Mouse (Mus musculus) liver, adult 2 months (tissue): ENCODE measurements around the gene Rlf. TPM values are rescaled to one million over a fixed set of nuclear protein-coding genes. Genes with fewer than 3 reads are reported as not detected.

ENCODE experiments used
- DNase-seq: peaks from one replicate; pipeline ENCODE4 v3.0.0-alpha.2; 2011; ENCODE audit warnings: low read depth, low spot score; ENCODE audit errors: extremely low read depth
- H3K27ac ChIP-seq: fragments of 200-500 bp; replicated peaks from 2 replicates; pipeline ENCODE4 v1.5.1; 2012; ENCODE audit warnings: low read depth, mild to moderate bottlenecking, control low read depth, inconsistent platforms, low read length; ENCODE audit not compliant: insufficient read depth
- H3K27me3 ChIP-seq: fragments of 200-500 bp; 2 replicates; pipeline ENCODE4 v1.6.1; 2012; ENCODE audit warnings: mild to moderate bottlenecking, moderate library complexity, low read length, inconsistent platforms; ENCODE audit not compliant: control insufficient read depth, insufficient read depth
- H3K36me3 ChIP-seq: fragments of 200-500 bp; 2 replicates; pipeline ENCODE4 v1.6.1; 2012; ENCODE audit warnings: low read length, inconsistent platforms; ENCODE audit not compliant: control insufficient read depth, insufficient read depth
- H3K4me1 ChIP-seq: fragments of 200-500 bp; 2 replicates; pipeline ENCODE4 v1.6.1; 2011; ENCODE audit warnings: low read length; ENCODE audit not compliant: control insufficient read depth, insufficient read depth
- H3K4me3 ChIP-seq: fragments of 200-500 bp; 2 replicates; pipeline ENCODE4 v1.5.1; 2011; ENCODE audit warnings: low read depth, mild to moderate bottlenecking, control low read depth, low read length, moderate library complexity; ENCODE audit not compliant: insufficient read depth
- H3K79me2 ChIP-seq: fragments of 200-500 bp; 2 replicates; pipeline ENCODE4 v1.6.1; 2012; ENCODE audit warnings: inconsistent platforms, mild to moderate bottlenecking, low read length, moderate library complexity; ENCODE audit not compliant: control insufficient read depth, insufficient read depth
- H3K9ac ChIP-seq: fragments of 200-500 bp; 2 replicates; pipeline ENCODE4 v1.6.1; 2012; ENCODE audit warnings: low read depth, mild to moderate bottlenecking, control low read depth, inconsistent platforms, low read length
- CTCF ChIP-seq: fragments of 200-500 bp; IDR thresholded peaks from 2 replicates; pipeline ENCODE4 v1.5.1; 2011; ENCODE audit warnings: low read depth, low read length, control low read depth
- POLR2A ChIP-seq: fragments of 200-500 bp; IDR thresholded peaks from 2 replicates; pipeline ENCODE4 v1.6.1; 2011; ENCODE audit warnings: low read length, control low read depth; ENCODE audit not compliant: insufficient read depth; ENCODE audit errors: extremely low read depth
- WGBS: fragments of 180-500 bp; shearing (Covaris S2); methylation state at CpG from one replicate; pipeline ENCODE4 v1.1.7; 2018; 5-methylcytosine and 5-hydroxymethylcytosine counted together
- polyA plus RNA-seq: library from polyadenylated mRNA; depleted of rRNA; stranded (reverse); fragments of >200 nt; gene quantifications from 2 replicates; pipeline ENCODE4 v1.2.3, GENCODE M21; 2012; rRNA removed
- total RNA-seq: library from RNA; depleted of rRNA; stranded (reverse); fragments of >200 nt; gene quantifications from 2 replicates; pipeline ENCODE4 v1.2.3, GENCODE M21; 2014; rRNA removed

Gene Rlf
- total RNA-seq: 9.5 and 10.5 TPM in 2 replicates
- polyA plus RNA-seq: 1.3 and 1.5 TPM in 2 replicates

DNA sequence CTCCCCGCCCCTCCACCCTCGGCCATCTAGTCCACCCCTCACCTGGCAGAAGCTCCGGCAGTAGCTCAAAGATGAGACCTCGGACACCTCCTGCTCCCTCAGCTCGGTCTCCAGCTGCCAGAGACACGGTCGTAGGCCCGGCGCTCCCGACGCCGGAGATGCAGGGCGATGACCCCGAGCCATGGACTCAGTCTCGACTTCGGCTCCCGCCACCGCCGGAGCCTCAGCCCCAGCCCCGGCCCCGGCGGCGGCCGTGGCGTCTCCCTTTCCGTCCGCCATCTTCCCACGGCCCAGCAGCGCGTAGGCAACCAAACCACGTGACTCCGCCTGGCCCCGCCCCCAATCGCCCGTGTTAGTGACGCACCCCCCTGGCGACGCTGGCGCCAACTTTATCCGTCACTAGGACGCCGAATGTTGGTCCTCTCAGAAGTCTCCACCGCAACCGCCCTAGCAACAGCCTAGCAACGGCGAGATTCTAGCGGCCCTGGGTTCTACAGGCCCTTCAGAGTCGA lies at the start of gene Rlf:
Gene Rlf, minus strand, starts transcription at position 292 of the 512 bp plus-strand sequence.
- H3K9ac ChIP-seq: peak within 1 kb of the TSS; percentile 91
- no peaks in the 10 kb centered on the region for H3K27me3 ChIP-seq
- WGBS: under 1% methylated on average over 47 of the region's 48 CpGs
- DNase-seq: peak; percentile 80
- peaks cover 8% of the 10 kb centered on the region for H3K4me1 ChIP-seq
- H3K36me3 ChIP-seq: no peaks in the 10 kb centered on the region
- TF ChIP-seq CTCF (no peak), POLR2A (peak; percentile 79)
- peak within 1 kb of the TSS; percentile 91 for H3K4me3 ChIP-seq
- H3K79me2 ChIP-seq: peaks cover 25% of the 10 kb centered on the region; the same call in 1 of the 2 replicates
- peak within 1 kb of the TSS; percentile 82 for H3K27ac ChIP-seq

GRCm38 (mm10) chr4:121241612-121242000 lies 26.7 kb upstream of the Rlf start:
- H3K36me3 ChIP-seq: no peaks in the 10 kb centered on the region
- H3K4me1 ChIP-seq: no peaks in the 10 kb centered on the region
- no peaks in the 10 kb centered on the region for H3K27me3 ChIP-seq
- no peak overlapping the region for H3K27ac ChIP-seq
- no peaks in the 10 kb centered on the region for H3K79me2 ChIP-seq
- WGBS: 88% methylated on average over 1 of the region's 1 CpGs
- H3K9ac ChIP-seq: no peak overlapping the region
- TF ChIP-seq CTCF (no peak), POLR2A (no peak)
- DNase-seq: no peak
- no peak overlapping the region for H3K4me3 ChIP-seq

DNA sequence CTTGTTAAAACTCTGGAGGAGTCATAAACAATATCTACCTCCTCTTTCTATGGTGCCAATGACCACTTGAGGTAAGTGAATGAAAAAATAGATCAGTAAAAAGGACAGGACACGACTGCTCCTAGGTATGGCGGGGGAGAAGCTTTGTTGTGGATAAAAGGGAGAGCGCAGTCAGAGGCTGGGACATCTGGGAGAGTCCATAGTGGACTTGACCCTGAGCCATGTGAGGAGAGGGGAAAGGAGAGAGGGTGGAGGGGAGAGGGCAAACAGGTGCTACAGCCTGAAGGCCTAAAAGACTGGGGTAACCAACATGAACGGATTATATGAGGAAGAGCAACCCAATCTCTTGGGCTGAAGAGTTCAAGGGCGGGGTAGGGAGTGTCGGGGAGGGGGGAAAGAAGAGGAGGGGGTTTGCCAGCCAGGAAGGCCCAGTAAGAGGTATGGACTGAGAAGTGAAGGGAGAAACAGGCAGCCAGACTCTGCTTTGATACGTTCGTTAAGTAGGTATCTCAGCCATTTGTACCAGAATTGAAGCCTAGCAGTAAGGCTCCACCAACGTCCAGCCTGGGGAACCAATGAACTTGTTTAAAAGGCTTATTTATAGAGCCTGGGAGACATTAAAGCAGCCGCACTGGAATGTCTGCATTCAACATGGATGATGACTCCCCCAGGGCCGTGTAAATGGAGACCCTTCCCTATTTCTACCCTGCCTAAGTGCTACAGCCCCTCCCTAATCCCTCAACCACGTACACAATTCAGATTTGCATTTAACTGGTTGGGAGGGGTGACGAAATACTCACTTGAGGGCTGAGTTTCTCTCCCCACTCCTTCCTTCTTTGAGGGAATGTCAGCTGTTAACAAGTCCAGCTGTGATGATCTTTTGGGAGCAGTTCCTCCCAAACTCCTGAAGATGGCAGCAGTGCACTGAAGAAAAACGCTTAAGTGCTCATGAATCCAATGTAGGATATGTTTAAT lies 26.0 kb upstream of the Rlf start:
- H3K36me3 ChIP-seq: no peaks in the 10 kb centered on the region
- DNase-seq: peak; percentile 47
- no peak for TF ChIP-seq POLR2A
- TF ChIP-seq CTCF: peak; percentile 25; the same call in 1 of the 2 replicates
- no peak overlapping the region for H3K9ac ChIP-seq
- no peaks in the 10 kb centered on the region for H3K27me3 ChIP-seq
- no peak overlapping the region for H3K27ac ChIP-seq
- H3K4me3 ChIP-seq: no peak overlapping the region
- no peaks in the 10 kb centered on the region for H3K4me1 ChIP-seq
- 44% methylated on average over 14 of the region's 14 CpGs for WGBS
- no peaks in the 10 kb centered on the region for H3K79me2 ChIP-seq

DNA sequence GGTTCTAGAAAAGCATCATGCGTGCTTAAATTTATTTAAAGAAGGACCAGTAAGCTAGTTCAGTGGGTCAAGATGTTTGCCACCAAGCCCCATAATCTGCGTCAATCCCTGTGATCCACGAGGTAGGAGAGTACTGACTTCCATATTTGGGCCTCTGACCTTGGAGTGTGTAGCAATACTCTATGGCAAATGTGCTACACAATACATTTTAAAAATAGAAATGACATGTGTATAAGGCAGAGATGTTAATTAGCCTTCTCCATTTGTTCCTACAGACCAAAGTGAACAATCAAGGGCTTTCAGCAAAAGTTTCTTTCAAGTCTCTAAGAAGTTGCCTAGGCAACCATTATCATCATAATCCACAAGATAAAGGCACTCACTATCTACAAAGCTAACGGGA lies 25.0 kb upstream of the Rlf start:
- Histone ChIP-seq H3K79me2 (no peaks in the 10 kb centered on the region), H3K4me3 (no peak overlapping the region), H3K27ac (no peak overlapping the region), H3K9ac (no peak overlapping the region), H3K27me3 (no peaks in the 10 kb centered on the region), H3K4me1 (no peaks in the 10 kb centered on the region), H3K36me3 (no peaks in the 10 kb centered on the region)
- DNase-seq: no peak
- TF ChIP-seq CTCF (no peak), POLR2A (no peak)
- WGBS: 55% methylated on average over 4 of the region's 4 CpGs

DNA sequence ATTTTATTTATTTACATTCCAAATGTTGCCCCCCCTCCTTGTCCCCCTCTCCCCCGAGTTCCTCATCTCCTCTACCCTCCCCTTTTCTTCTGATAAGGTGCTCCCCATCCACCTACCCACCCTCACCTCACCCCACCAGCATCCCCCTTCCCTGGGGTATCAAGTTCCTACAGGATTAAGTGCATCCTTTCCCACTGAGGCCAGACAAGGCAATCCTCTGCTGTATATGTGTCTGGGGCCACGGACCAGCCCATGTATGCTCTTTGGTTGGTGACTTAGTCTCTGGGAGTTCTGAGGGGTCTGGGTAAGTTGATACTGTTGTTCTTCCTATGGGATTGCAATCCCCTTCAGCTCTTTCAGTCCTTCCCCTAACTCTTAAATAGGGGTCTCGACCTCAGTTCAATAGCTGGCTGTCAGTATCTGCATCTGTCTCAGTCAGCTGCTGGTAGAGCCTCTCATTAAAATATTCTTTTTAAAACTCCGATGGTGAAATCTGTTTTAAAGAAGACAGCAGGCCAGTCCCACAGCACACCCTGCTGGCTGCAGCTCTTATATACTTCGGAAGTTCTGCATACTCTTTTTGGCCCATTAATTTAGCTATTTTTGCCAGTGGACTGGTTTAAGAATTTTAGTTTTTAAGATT lies 17.0 kb upstream of the Rlf start:
- peak; percentile 36 for DNase-seq

More for the DNA sequence above, 17.0 kb upstream of the Rlf start:
- Histone ChIP-seq H3K9ac (no peak overlapping the region), H3K79me2 (no peaks in the 10 kb centered on the region), H3K27me3 (no peaks in the 10 kb centered on the region), H3K36me3 (no peaks in the 10 kb centered on the region), H3K27ac (no peak overlapping the region), H3K4me3 (no peak overlapping the region), H3K4me1 (no peaks in the 10 kb centered on the region)
- 14% methylated on average over 5 of the region's 5 CpGs for WGBS
- TF ChIP-seq CTCF (peak; percentile 68), POLR2A (no peak)
